Comparison of ENCODE assay signal across 8 mouse cellular contexts in genomic region chr17:25985306-25986294, GRCm38 (mm10). TPM values are rescaled to one million over a fixed set of nuclear protein-coding genes. Genes with fewer than 3 reads are reported as not detected.
DNase-seq lines count a peak whose midpoint lies in the region; ATAC-seq and TF ChIP-seq lines count a peak whose summit lies in the region.

Gene Capn15, minus strand, starts transcription at chr17:25985796.

- H3K27me3 ChIP-seq in forebrain, embryonic 15.5 days = no peaks in the 10 kb centered on the region

- no peaks in the 10 kb centered on the region for H3K9me3 ChIP-seq in ES-E14 (ENCODE audit: control insufficient read depth, insufficient read depth, low read depth, low read length)
- no peaks in the 10 kb centered on the region for H3K9me3 ChIP-seq in forebrain, embryonic 15.5 days

- peaks cover 1 to 5% of the 10 kb centered on the region in 2 experiments; a peak in 1 of 4 replicates for H3K4me1 ChIP-seq in ES-E14 (ENCODE audit: control insufficient read depth in 2 of 2, insufficient read depth in 2 of 2, low read length in 2 of 2, poor library complexity in 1 of 2)
- H3K4me1 ChIP-seq in forebrain, embryonic 15.5 days = peaks cover 33% of the 10 kb centered on the region
- H3K4me1 ChIP-seq in lung, adult 2 months (ENCODE audit: control insufficient read depth, insufficient read depth, low read length) = peaks cover 6% of the 10 kb centered on the region; the same call in 1 of the 2 replicates

- peak within 1 kb of the TSS; percentile 85 for H3K4me2 ChIP-seq in forebrain, embryonic 15.5 days (replicated peaks)

- no peak for TF ChIP-seq CTCF in lung, adult 2 months (IDR thresholded peaks at IDR 0.05; ENCODE audit: insufficient read depth, low read length)

- DNase-seq in ES-E14 (ENCODE audit: low read depth, low spot score) = peak; percentile 98
- peak; percentile 95 for DNase-seq in cerebellum, adult 11-12 months
- peak; percentile 91 for DNase-seq in heart, postnatal 25 days (ENCODE audit: low spot score)
- peak; percentile 95 to 98 for DNase-seq in layer of hippocampus, adult 18-20 months (ENCODE audit: low spot score in 2 of 2)
- DNase-seq in lung, adult 2 months = peak; percentile 87
- DNase-seq in thymus, adult 18-20 months = peak; percentile 83 to 85

- intact Hi-C loops in heart, postnatal 25 days (cut with DNase I) = loop anchor here (5.0 kb wide), 1 partner anchor 43 kb away; the partner anchor contains the start of genes Nhlrc4 and Pigq

- H3K27ac ChIP-seq in ES-E14 (ENCODE audit: insufficient read depth, low read depth, low read length, poor library complexity, severe bottlenecking) = peak within 1 kb of the TSS; percentile 45; the same call in 1 of the 2 replicates
- peak within 1 kb of the TSS; percentile 86 for H3K27ac ChIP-seq in forebrain, embryonic 15.5 days (replicated peaks)

- under 1% methylated on average over 91 of the region's 91 CpGs for WGBS in forebrain, embryonic 15.5 days
- under 1% methylated on average over 91 of the region's 91 CpGs for WGBS in lung, adult 2 months

- peaks cover 7% of the 10 kb centered on the region; the same call in 1 of the 2 replicates for H3K36me3 ChIP-seq in ES-E14 (ENCODE audit: control insufficient read depth, insufficient read depth, low read length, poor library complexity, severe bottlenecking)
- H3K36me3 ChIP-seq in forebrain, embryonic 15.5 days = peaks cover 16% of the 10 kb centered on the region

- in situ Hi-C loops in ES-E14 (cut with MboI; ENCODE audit: low sequenced_read_pairs in 2 of 2, unreplicated experiment in 2 of 2) = no loop called here

- peak; percentile 50; the same call in 1 of the 2 replicates for TF ChIP-seq POLR2A in lung, adult 2 months (IDR thresholded peaks at IDR 0.05; ENCODE audit: borderline replicate concordance, extremely low read depth, low read depth, low read length)

- H3K4me3 ChIP-seq in ES-E14 (ENCODE audit: insufficient read depth in 1 of 2, low read depth in 1 of 2, low read length in 2 of 2, poor library complexity in 1 of 2, severe bottlenecking in 1 of 2) = peak within 1 kb of the TSS; percentile 82 to 87
- peak within 1 kb of the TSS; percentile 91 for H3K4me3 ChIP-seq in forebrain, embryonic 15.5 days
- H3K4me3 ChIP-seq in lung, adult 2 months (replicated peaks; ENCODE audit: extremely low read depth, low read depth, low read length) = peak within 1 kb of the TSS; percentile 71

- peak within 1 kb of the TSS; percentile 84 for H3K9ac ChIP-seq in ES-E14 (ENCODE audit: insufficient read depth, low read depth, low read length, poor library complexity, severe bottlenecking)
- H3K9ac ChIP-seq in forebrain, embryonic 15.5 days (replicated peaks) = peak within 1 kb of the TSS; percentile 90

- peak; percentile 100 for ATAC-seq in forebrain, embryonic 15.5 days (replicated peaks)
- ATAC-seq in neutrophil, adult 5-6 weeks (ENCODE audit: extremely low read depth, insufficient number of reproducible peaks, low FRiP score, poor library complexity, severe bottlenecking) = peak; percentile 93

TF ChIP-seq in ES-E14, 5 proteins besides CTCF, POLR2A, EP300 and RAD21:
- TF ChIP-seq CHD2 (IDR thresholded peaks at IDR 0.05; ENCODE audit: low read depth, low read length) = peak; percentile 42; the same call in 1 of the 2 replicates
- no peak for TF ChIP-seq ZNF384 (IDR thresholded peaks at IDR 0.05; ENCODE audit: low read depth, low read length)
- peak; percentile 97 for TF ChIP-seq HCFC1 (IDR thresholded peaks at IDR 0.05; ENCODE audit: borderline replicate concordance, insufficient read depth, low read length)
- TF ChIP-seq ZC3H11A (IDR thresholded peaks at IDR 0.05; ENCODE audit: borderline replicate concordance, low read depth, low read length) = no peak
- no peak for TF ChIP-seq MAFK (IDR thresholded peaks at IDR 0.05; ENCODE audit: insufficient read depth, low read depth, low read length)

RNA-seq across cellular contexts. Expression of gene Capn15, which starts in this region (rescaled TPM):
- total RNA-seq in ES-E14 (2012; rRNA removed) = 18.0 and 19.0 TPM in 2 replicates
- polyA plus RNA-seq in forebrain, embryonic 15.5 days (2015; fragmentation: Nextera tagmentation; extraction: Ambion mirVana) = 23.9 and 24.8 TPM in 2 replicates
- 1 to 10 TPM; 7.1 to 7.8 TPM for total RNA-seq in heart, postnatal 25 days (2021)
- 10 to 100 TPM; 50.6 to 54.1 TPM for total RNA-seq in layer of hippocampus, adult 18-20 months (2021)
- 45.9 and 49.7 TPM in 2 replicates for polyA plus RNA-seq in lung, adult 2 months (2012; rRNA removed)
- total RNA-seq in neutrophil, adult 5-6 weeks (2017) = 9.2 and 10.2 TPM in 2 replicates

Comparison
In these comparisons a context has a peak if more than half of its experiments do, and no peak if none do; other contexts are left out.
1. Peak in every context shown above with its lines: DNase-seq, ATAC-seq, H3K4me3 ChIP-seq and H3K27ac ChIP-seq.